Mouse (Mus musculus) cerebellum, postnatal 36 days (tissue): ENCODE results near the gene Lim2.
"Not testable (repeated sequence)": the region's sequence is repeated elsewhere in the genome, so short reads cannot be mapped to it uniquely, and the experiment has no call there.

Source experiments
- DNase-seq, 2 experiments: peaks; one replicate each; pipeline ENCODE4 v3.0.0; 2021 to 2022; ENCODE audit warnings: mixed read lengths in 2 of 2

Gene Lim2

GRCm38 (mm10) chr7:43427406-43427805 lies at the start of gene Lim2:
Lim2 (plus strand) TSS chr7:43427670.
- DNase-seq, result no peak

GRCm38 (mm10) chr7:43378226-43378625 lies 49.2 kb upstream of the Lim2 start:
- peak; percentile 6 to 17 for DNase-seq

- DNase-seq, result no peak
Observed at GRCm38 (mm10) chr7:43392349-43393121, 34.9 kb upstream of the Lim2 start.

DNA sequence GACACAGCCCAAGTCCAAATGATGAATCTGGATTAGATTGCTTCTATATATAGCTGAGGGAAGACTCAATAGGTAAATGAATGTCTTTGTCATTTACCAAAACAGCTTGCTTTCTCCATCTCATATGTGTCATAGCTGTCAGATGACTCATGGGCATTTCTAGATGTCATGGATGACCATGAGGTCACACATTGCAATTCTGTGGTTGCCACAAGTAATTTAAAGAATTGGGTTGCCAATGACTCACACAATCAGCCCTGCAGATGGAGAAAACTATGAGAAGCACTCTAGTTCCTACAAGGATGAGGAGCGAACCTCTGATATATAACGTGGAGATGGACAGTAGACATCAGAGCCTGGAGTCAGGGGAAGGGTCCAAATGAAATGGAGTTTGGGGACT lies 28.0 kb upstream of the Lim2 start:
- DNase-seq, result no peak

- no peak for DNase-seq
Observed at GRCm38 (mm10) chr7:43402718-43403117, 24.8 kb upstream of the Lim2 start.

DNA sequence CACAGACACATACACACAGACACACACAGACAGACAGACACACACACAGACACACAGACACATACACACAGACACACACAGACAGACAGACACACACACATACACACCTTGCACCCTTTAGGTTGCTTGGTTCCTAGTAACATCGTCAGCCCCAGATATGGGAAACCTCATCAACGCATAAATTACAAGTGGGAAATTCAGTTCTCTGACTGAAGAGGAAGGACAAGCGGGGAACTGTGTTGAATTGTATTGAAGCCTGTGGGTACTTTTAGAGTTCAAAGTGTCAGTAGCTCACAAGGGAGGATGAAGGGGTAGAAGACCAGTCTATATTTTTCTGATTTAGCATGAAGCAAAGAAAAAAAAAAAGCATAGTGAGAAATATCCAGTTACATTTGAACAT lies 19.9 kb upstream of the Lim2 start:
- DNase-seq, result no peak

GRCm38 (mm10) chr7:43408131-43408553 lies 19.3 kb upstream of the Lim2 start, which contains the start of gene Siglecg:
Siglecg (plus strand) TSS chr7:43408204.
- DNase-seq, result no peak

DNA sequence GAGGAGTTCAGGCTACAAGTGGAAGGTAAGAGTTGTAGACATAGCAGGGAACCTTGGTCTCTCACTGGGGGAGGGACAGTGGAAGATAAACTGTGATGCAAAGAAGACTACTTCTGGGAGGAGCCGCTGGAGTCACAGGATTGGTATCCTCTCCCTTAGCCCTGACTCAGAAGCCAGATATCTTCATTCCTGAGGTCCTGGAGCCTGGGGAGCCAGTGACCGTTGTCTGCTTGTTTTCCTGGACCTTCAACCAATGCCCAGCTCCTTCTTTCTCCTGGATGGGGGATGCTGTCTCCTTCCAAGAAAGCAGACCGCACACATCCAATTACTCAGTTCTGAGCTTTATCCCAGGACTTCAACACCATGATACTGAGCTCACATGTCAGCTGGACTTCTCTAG lies 18.4 kb upstream of the Lim2 start:
- DNase-seq, result no peak

DNA sequence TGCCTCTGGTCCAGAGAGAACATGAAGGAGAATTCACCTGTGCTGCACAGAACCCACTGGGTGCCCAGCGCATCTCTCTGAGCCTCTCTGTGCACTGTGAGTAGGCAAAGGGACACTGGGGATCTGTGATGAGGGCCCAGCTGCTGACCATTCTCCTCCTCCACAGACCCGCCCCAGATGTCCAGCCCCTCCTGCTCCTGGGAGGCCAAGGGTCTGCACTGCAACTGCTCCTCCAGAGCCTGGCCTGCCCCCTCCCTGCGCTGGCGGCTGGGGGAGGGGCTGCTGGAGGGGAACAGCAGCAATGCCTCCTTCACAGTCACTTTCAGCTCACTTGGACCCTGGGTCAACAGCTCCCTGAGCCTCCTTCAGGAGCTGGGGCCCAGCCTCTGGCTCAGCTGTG lies 15.7 kb upstream of the Lim2 start:
- not testable (repeated sequence) for DNase-seq

DNA sequence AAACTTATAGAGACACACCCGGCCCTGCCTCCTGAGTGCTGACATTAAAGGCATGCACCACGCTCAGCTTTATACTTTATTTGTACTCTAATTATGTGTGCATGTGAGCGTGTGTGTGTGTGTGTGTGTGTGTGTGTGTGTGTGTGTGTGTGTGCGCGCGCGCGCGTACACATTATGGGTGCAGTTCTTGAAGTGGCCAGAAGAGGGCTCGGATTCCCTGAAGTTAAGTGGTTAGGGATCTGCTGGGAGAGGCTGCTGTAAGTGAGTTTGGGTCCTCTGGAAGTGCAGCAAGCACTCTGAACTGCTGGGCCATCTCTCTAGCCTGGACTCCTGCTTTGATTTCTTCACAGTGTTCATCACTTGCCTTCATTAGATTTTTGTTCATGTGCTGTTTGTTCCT lies 10.2 kb upstream of the Lim2 start:
- no peak for DNase-seq

DNA sequence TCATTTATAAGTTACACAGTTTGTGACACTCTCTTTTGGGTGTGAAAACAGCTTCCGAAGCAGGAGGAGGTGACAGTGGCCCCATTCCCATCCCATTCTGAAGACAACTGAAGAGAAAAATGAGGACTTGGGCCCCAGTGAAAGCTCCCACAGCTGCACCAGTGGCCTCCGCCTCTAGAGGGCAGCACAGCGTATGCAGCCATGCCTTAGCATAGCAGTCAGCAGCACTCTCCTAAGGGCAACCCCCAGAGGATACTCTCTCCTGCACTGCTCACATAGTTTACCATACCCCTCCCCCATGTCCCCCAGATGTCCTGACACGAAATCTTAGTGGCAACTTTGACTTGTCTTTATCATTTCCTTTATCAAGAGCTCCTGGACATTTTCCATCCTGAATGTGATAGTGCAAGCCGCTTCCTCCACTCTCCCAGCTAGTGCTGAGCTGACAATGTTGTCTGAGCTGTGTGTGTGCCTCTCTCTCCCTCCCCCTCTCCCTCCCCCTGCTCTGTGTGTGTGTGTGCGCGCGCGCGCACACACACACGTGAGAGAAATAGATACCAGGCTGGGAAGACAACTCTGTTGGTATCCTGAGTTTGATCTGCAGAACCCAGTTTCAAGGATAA lies 4.4 kb upstream of the Lim2 start:
- peak; percentile 84 for DNase-seq

DNA sequence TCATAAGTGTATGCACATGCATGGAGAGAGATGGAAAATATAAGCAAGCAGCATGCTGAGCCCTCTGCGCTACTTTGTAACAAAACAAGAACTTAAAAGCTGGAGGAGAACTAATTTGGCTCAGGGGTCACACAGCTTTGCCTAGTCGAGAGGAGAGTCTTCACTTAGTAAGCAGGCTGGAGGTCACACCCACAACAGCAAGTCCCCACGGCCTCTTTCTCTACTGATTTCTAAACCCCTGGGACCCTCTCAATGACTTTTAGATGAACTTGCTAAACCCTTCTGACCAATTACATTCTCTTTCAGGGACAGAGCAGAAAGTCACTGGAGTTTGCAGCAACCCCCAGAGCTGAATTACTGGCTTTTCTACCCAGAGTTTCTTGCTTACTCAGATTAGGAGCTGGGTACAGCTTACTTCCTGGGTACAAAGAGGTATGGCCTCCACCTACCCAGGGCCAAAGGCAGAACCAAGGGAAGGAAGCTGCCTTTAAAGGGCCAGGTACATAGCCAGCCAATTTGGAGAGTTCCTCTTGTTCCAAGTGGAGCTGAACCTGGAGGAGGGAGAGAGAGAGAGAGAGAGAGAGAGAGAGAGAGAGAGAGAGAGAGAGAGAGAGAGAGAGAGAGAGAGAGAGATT lies 3.4 kb upstream of the Lim2 start:
- DNase-seq, result no peak

GRCm38 (mm10) chr7:43429500-43429899 lies 2.0 kb downstream of the Lim2 start:
- no peak for DNase-seq

DNA sequence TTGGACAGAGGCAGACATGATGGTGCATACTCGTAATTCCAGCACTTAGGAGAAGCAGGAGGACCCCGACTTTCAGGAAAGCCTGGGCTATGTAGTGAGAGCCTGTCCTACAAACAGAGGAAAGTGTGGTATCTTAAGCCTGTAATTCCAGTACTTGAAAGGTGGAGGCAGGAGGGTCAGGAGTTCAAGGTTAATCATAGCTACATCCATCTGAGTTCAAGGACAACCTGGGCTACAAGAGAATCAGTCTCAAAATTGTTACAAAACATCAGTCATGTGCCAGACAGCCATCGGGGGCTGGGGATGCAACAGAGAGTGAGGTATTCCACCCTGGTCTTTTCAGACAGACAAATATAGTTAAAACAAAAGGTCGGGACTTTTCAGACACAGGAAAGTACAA lies 5.4 kb downstream of the Lim2 start:
- DNase-seq, result no peak

GRCm38 (mm10) chr7:43434676-43435075 lies 7.2 kb downstream of the Lim2 start:
- DNase-seq, result no peak

GRCm38 (mm10) chr7:43436341-43437255 lies 9.1 kb downstream of the Lim2 start, which contains the start of gene Nkg7:
Nkg7 (plus strand) TSS chr7:43437073.
- no peak for DNase-seq

- no peak for DNase-seq
Observed at GRCm38 (mm10) chr7:43438611-43439010, 11.1 kb downstream of the Lim2 start.

DNA sequence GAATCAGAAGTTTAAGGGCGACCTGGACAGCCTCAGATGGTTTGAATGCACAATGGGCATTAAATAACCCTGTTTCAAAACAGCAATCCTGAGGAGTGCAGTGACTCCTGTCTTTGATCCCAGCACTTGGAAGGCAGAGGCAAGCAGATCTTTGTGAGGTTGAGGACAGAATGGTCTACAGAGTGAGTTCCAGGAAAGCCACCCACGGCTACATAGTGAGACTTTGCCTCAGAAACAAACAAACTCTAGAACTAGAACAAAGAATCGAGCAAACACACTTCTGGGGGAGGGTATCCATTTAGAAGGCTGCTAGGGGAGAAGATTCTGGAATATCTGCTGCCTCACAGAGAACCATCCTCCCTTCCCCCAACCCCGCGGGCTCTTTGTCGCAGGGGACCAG lies 13.0 kb downstream of the Lim2 start, which contains the start of gene Cldnd2:
Gene Cldnd2, plus strand, starts transcription at position 301 of the 400 bp plus-strand sequence.
- no peak for DNase-seq

- DNase-seq, result no peak
Observed at GRCm38 (mm10) chr7:43441071-43441470, 13.6 kb downstream of the Lim2 start.

- DNase-seq, result no peak
Observed at GRCm38 (mm10) chr7:43442684-43443083, 15.2 kb downstream of the Lim2 start.

DNA sequence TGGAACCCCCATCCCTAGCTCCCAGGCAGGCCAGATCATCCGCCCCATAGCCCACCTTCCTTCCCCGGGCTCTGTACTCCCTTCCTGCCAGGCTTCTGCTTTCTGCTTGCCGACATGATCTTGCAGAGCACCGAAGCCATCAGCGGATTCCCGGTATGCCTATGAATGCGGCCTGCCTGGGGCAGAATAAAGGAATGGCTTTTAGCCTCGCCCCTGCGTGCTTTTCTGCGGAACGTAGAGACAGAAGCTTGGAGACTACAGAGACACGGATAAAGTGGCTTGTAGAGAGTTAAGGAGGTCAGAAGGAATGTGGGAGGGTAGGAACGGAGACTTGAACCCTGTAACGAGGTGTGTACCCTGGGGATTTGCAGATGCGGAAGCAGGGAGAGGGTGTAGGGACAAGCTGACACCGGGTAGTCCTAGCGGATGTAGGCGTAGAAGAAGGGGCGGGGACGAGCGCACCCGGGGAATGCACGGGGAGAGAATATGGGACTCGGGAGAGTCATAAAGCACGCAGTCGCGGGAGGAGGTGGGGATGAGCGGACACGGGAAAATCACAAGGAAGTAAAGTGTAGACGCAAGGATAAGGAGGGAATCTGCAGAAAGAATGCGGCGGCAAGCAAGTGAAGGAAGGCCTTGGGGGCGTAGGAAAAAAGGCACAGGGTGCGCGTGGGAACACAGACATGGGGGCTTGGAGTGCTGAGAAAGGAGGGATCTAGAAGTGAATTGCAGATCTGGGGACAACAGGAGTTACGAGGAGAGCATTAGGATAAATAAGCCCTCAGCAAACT lies 15.9 kb downstream of the Lim2 start:
- DNase-seq, result peak; percentile 48 to 49

GRCm38 (mm10) chr7:43443917-43444293 lies 16.4 kb downstream of the Lim2 start, which contains the start of the genes Etfb and Gm45233:
Etfb (plus strand) TSS chr7:43444083.
Gm45233 (plus strand) TSS chr7:43444128.
- peak; percentile 93 to 94 for DNase-seq
